8 mouse cellular contexts compared by ENCODE assay signal in genomic region chr6:72344396-72345073, GRCm38 (mm10). TPM values are rescaled to one million over a fixed set of nuclear protein-coding genes. Genes with fewer than 3 reads are reported as not detected.
DNase-seq lines count a peak whose midpoint lies in the region; ATAC-seq and TF ChIP-seq lines count a peak whose summit lies in the region.

No protein-coding gene starts in this region.

- DNase-seq in left cerebral cortex, adult 2 months (ENCODE audit: extremely low spot score in 1 of 2, low spot score in 2 of 2): no peak
- no peak for DNase-seq in left cerebral cortex, postnatal 25 days (ENCODE audit: low spot score in 2 of 2)
- DNase-seq in embryonic facial prominence, embryonic 10.5 days (ENCODE audit: low spot score): no peak
- peak; percentile 90 for DNase-seq in intestine, embryonic 14.5 days (ENCODE audit: low spot score)
- DNase-seq in thymus, postnatal 36 days: no peak
- DNase-seq in gastrocnemius, adult 8-10 months (ENCODE audit: low spot score in 2 of 2): no peak
- DNase-seq in thymus, postnatal 25 days: no peak

- peak; percentile 17; the same call in 1 of the 2 replicates for ATAC-seq in intestine, embryonic 14.5 days (replicated peaks; ENCODE audit: low FRiP score, low TSS enrichment, low read depth)
- ATAC-seq in neural tube, embryonic 14.5 days (ENCODE audit: low read depth): no peak

- H3K27ac ChIP-seq in left cerebral cortex, adult 2 months: peak overlapping the region; percentile 92
- peak overlapping the region; percentile 87 for H3K27ac ChIP-seq in embryonic facial prominence, embryonic 10.5 days (replicated peaks)
- H3K27ac ChIP-seq in intestine, embryonic 14.5 days (ENCODE audit: low read depth): peak overlapping the region; percentile 40; the same call in 1 of the 2 replicates
- H3K27ac ChIP-seq in neural tube, embryonic 14.5 days (ENCODE audit: low read depth, low read length): peak overlapping the region; percentile 63

- no peak for TF ChIP-seq CTCF in left cerebral cortex, adult 2 months (IDR thresholded peaks at IDR 0.05)

- intact Hi-C loops in left cerebral cortex, adult 2 months (cut with DNase I): no loop called here
- intact Hi-C loops in left cerebral cortex, postnatal 25 days (cut with DNase I): no loop called here

- peak overlapping the region; percentile 96 for H3K4me3 ChIP-seq in left cerebral cortex, adult 2 months
- peak overlapping the region; percentile 72 for H3K4me3 ChIP-seq in embryonic facial prominence, embryonic 10.5 days
- H3K4me3 ChIP-seq in intestine, embryonic 14.5 days (ENCODE audit: low read depth, low read length): peak overlapping the region; percentile 95
- H3K4me3 ChIP-seq in neural tube, embryonic 14.5 days (ENCODE audit: low read depth, low read length): peak overlapping the region; percentile 84

- peak overlapping the region; percentile 98 for H3K4me2 ChIP-seq in intestine, embryonic 14.5 days (ENCODE audit: low read length)
- H3K4me2 ChIP-seq in neural tube, embryonic 14.5 days (ENCODE audit: low read depth, low read length): peak overlapping the region; percentile 92

- no peaks in the 10 kb centered on the region for H3K9me3 ChIP-seq in embryonic facial prominence, embryonic 10.5 days
- H3K9me3 ChIP-seq in intestine, embryonic 14.5 days (ENCODE audit: control insufficient read depth, low read length): no peaks in the 10 kb centered on the region
- no peaks in the 10 kb centered on the region for H3K9me3 ChIP-seq in neural tube, embryonic 14.5 days (ENCODE audit: control insufficient read depth, low read length)

- peaks cover 68% of the 10 kb centered on the region for H3K4me1 ChIP-seq in embryonic facial prominence, embryonic 10.5 days
- peaks cover 21% of the 10 kb centered on the region for H3K4me1 ChIP-seq in intestine, embryonic 14.5 days (replicated peaks; ENCODE audit: control insufficient read depth, insufficient read depth, low read length)
- H3K4me1 ChIP-seq in neural tube, embryonic 14.5 days (ENCODE audit: control insufficient read depth, insufficient read depth, low read length): peaks cover 19% of the 10 kb centered on the region

- WGBS in embryonic facial prominence, embryonic 10.5 days: under 1% methylated on average over 42 of the region's 42 CpGs
- WGBS in intestine, embryonic 14.5 days: under 1% methylated on average over 42 of the region's 42 CpGs
- WGBS in neural tube, embryonic 14.5 days: under 1% methylated on average over 17 of the region's 42 CpGs

- no peaks in the 10 kb centered on the region for H3K27me3 ChIP-seq in embryonic facial prominence, embryonic 10.5 days (replicated peaks; ENCODE audit: low read depth, poor library complexity, severe bottlenecking)
- no peaks in the 10 kb centered on the region for H3K27me3 ChIP-seq in intestine, embryonic 14.5 days (replicated peaks; ENCODE audit: control insufficient read depth, insufficient read depth, low read length)
- peaks cover 3% of the 10 kb centered on the region for H3K27me3 ChIP-seq in neural tube, embryonic 14.5 days (ENCODE audit: control insufficient read depth, insufficient read depth, low read length)

- H3K36me3 ChIP-seq in embryonic facial prominence, embryonic 10.5 days (replicated peaks): peaks cover 36% of the 10 kb centered on the region
- H3K36me3 ChIP-seq in intestine, embryonic 14.5 days (ENCODE audit: control insufficient read depth, insufficient read depth, low read length): peaks cover 22% of the 10 kb centered on the region
- 0 out of 2 replicates have a peak, but pooled peaks cover 4% of the 10 kb centered on the region for H3K36me3 ChIP-seq in neural tube, embryonic 14.5 days (ENCODE audit: control insufficient read depth, insufficient read depth, low read length)

- peak overlapping the region; percentile 87 for H3K9ac ChIP-seq in intestine, embryonic 14.5 days (ENCODE audit: low read length)
- peak overlapping the region; percentile 81 for H3K9ac ChIP-seq in neural tube, embryonic 14.5 days (replicated peaks; ENCODE audit: low read depth, low read length)

RNA-seq across cellular contexts. Expression of gene Usp39, which starts 0.4 kb away (rescaled TPM):
- total RNA-seq in left cerebral cortex, adult 2 months (2021): 10 to 100 TPM; 31.8 to 35.5 TPM
- 10 to 100 TPM; 32.3 to 34.8 TPM for total RNA-seq in left cerebral cortex, postnatal 25 days (2021)
- 83.4 and 85.3 TPM in 2 replicates for polyA plus RNA-seq in embryonic facial prominence, embryonic 10.5 days (2016; fragmentation: Nextera tagmentation; extraction: Ambion mirVana)
- polyA plus RNA-seq in intestine, embryonic 14.5 days (2014; fragmentation: Nextera tagmentation; extraction: Ambion mirVana): 56.2 and 58.0 TPM in 2 replicates
- polyA plus RNA-seq in neural tube, embryonic 14.5 days (2014; fragmentation: Nextera tagmentation; extraction: Ambion mirVana): 45.3 and 55.3 TPM in 2 replicates
- 10 to 100 TPM; 18.0 to 21.4 (median 19.6) TPM for total RNA-seq in gastrocnemius, adult 8-10 months (2022)

RNA-seq across cellular contexts. Expression of gene 0610030E20Rik, which starts 2.6 kb away (rescaled TPM):
- 10 to 100 TPM; 17.3 to 17.7 TPM for total RNA-seq in left cerebral cortex, adult 2 months (2021)
- 10 to 100 TPM; 15.1 to 16.9 TPM for total RNA-seq in left cerebral cortex, postnatal 25 days (2021)
- 28.0 and 28.8 TPM in 2 replicates for polyA plus RNA-seq in embryonic facial prominence, embryonic 10.5 days (2016; fragmentation: Nextera tagmentation; extraction: Ambion mirVana)
- 25.0 and 27.6 TPM in 2 replicates for polyA plus RNA-seq in intestine, embryonic 14.5 days (2014; fragmentation: Nextera tagmentation; extraction: Ambion mirVana)
- polyA plus RNA-seq in neural tube, embryonic 14.5 days (2014; fragmentation: Nextera tagmentation; extraction: Ambion mirVana): 15.8 and 15.9 TPM in 2 replicates
- 1 to 10 TPM; 7.7 to 9.6 (median 8.8) TPM for total RNA-seq in gastrocnemius, adult 8-10 months (2022)

RNA-seq across cellular contexts. Expression of gene Tmem150a, which starts 10.7 kb away (rescaled TPM):
- total RNA-seq in left cerebral cortex, adult 2 months (2021): 1 to 10 TPM; 8.0 to 9.7 TPM
- 1 to 10 TPM; 7.9 to 8.7 TPM for total RNA-seq in left cerebral cortex, postnatal 25 days (2021)
- 6.1 and 6.3 TPM in 2 replicates for polyA plus RNA-seq in embryonic facial prominence, embryonic 10.5 days (2016; fragmentation: Nextera tagmentation; extraction: Ambion mirVana)
- polyA plus RNA-seq in intestine, embryonic 14.5 days (2014; fragmentation: Nextera tagmentation; extraction: Ambion mirVana): 10.8 and 11.7 TPM in 2 replicates
- polyA plus RNA-seq in neural tube, embryonic 14.5 days (2014; fragmentation: Nextera tagmentation; extraction: Ambion mirVana): 15.4 and 28.7 TPM in 2 replicates
- total RNA-seq in gastrocnemius, adult 8-10 months (2022): 10 to 100 TPM; 16.5 to 24.2 (median 20.8) TPM

RNA-seq across cellular contexts. Expression of gene Rnf181, which starts 22.2 kb away (rescaled TPM):
- total RNA-seq in left cerebral cortex, adult 2 months (2021): 10 to 100 TPM; 75.7 to 75.9 TPM
- 10 to 100 TPM; 69.9 to 71.1 TPM for total RNA-seq in left cerebral cortex, postnatal 25 days (2021)
- 106 and 111 TPM in 2 replicates for polyA plus RNA-seq in embryonic facial prominence, embryonic 10.5 days (2016; fragmentation: Nextera tagmentation; extraction: Ambion mirVana)
- 96.9 and 98.0 TPM in 2 replicates for polyA plus RNA-seq in intestine, embryonic 14.5 days (2014; fragmentation: Nextera tagmentation; extraction: Ambion mirVana)
- 115 and 145 TPM in 2 replicates for polyA plus RNA-seq in neural tube, embryonic 14.5 days (2014; fragmentation: Nextera tagmentation; extraction: Ambion mirVana)
- 10 to 100 TPM; 23.5 to 29.8 (median 28.0) TPM for total RNA-seq in gastrocnemius, adult 8-10 months (2022)

RNA-seq across cellular contexts. Expression of gene Vamp5, which starts 35.7 kb away (rescaled TPM):
- total RNA-seq in left cerebral cortex, adult 2 months (2021): 1 to 10 TPM; 6.3 to 6.8 TPM
- total RNA-seq in left cerebral cortex, postnatal 25 days (2021): 1 to 10 TPM; 4.0 to 4.6 TPM
- 13.6 and 15.9 TPM in 2 replicates for polyA plus RNA-seq in embryonic facial prominence, embryonic 10.5 days (2016; fragmentation: Nextera tagmentation; extraction: Ambion mirVana)
- 19.6 and 21.4 TPM in 2 replicates for polyA plus RNA-seq in intestine, embryonic 14.5 days (2014; fragmentation: Nextera tagmentation; extraction: Ambion mirVana)
- 3.1 and 28.2 TPM in 2 replicates for polyA plus RNA-seq in neural tube, embryonic 14.5 days (2014; fragmentation: Nextera tagmentation; extraction: Ambion mirVana)
- 100 to 1,000 TPM; 103 to 116 (median 107) TPM for total RNA-seq in gastrocnemius, adult 8-10 months (2022)

Comparison
In these comparisons a context has a peak if more than half of its experiments do, and no peak if none do; other contexts are left out.
1. H3K27ac ChIP-seq: peak in every context shown above with its lines; median percentile 92 in left cerebral cortex, adult 2 months; 87 in embryonic facial prominence, embryonic 10.5 days; 63 in neural tube, embryonic 14.5 days; 40 in intestine, embryonic 14.5 days.